Mouse (Mus musculus) right cerebral cortex, postnatal 36 days (tissue): ENCODE measurements around the gene L2hgdh.
A peak's percentile ranks its signal among the peaks of the same experiment; 100 is the strongest.
"Not testable (repeated sequence)": the region's sequence is repeated elsewhere in the genome, so short reads cannot be mapped to it uniquely, and the experiment has no call there.

Experiments used
- DNase-seq, 2 experiments: peaks; one replicate each; pipeline ENCODE4 v3.0.0; 2022; ENCODE audit warnings: low spot score in 2 of 2, mixed read lengths in 1 of 2

The L2hgdh gene

GRCm38 (mm10) chr12:69674176-69674575 is 50.5 kb downstream of the L2hgdh start:
- DNase-seq = no peak

GRCm38 (mm10) chr12:69666721-69667120 is 58.0 kb downstream of the L2hgdh start:
- no peak for DNase-seq

- DNase-seq = no peak
Measured at GRCm38 (mm10) chr12:69661658-69662057, 63.0 kb downstream of the L2hgdh start.

DNA sequence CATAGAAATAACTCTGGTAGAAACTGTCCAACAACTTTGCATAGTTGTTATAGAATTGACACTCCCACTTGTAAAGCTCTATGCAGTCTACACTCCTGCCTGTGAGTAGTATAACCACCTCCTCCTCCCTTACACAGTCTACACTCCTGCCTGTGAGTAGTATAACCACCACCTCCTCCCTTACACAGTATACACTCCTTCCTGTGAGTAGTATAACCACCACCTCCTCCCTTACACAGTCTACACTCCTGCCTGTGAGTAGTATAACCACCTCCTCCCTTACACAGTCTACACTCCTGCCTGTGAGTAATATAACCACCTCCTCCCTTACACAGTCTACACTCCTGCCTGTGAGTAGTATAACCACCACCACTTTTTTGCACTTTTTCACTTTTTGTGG is 70.7 kb downstream of the L2hgdh start:
- DNase-seq = not testable (repeated sequence)

DNA sequence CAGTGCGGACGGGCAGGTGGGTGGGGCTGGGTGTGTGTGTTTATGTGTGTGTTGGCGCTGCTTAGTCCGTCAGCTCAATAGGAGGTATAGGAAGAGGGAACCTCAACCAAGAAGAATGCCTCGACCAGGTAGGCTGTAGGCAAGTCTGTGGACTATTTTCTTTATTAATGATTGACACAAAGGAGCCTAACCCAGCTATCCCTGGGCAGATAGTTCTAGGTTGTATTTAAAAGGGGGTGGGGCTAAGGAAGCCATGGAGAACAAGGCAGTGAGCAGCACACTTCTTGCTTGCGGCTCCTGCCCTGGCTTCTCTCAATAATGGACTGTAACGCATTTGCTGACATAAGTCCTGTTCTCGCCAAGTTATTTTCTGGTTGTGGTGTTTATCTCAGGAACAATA is 75.2 kb downstream of the L2hgdh start:
- DNase-seq = no peak

- no peak for DNase-seq
Measured at GRCm38 (mm10) chr12:69645821-69646616, 78.7 kb downstream of the L2hgdh start.

DNA sequence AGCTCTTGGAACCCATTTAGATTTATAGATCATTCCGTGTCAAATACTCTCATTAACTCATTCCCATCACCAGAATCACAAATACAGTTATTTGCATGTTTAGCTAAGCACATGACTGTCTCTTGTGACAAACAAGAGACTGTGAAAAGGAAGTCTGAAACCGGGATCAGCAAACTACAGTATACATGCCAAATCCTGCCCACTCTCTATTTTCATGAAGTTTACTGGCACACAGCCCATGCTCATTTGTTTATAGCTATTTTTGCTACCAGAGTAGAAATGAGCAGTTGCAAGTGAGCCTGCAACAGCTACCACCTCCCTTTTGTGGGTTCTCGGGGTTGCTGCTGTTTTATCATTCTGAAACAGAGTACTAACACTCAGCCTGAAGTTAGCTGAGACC is 79.8 kb downstream of the L2hgdh start:
- peak; percentile 28 to 30 for DNase-seq

- DNase-seq = no peak
Measured at GRCm38 (mm10) chr12:69642877-69643276, 81.8 kb downstream of the L2hgdh start.
